Mouse (Mus musculus): Measurements from ENCODE around the gene Rhoq. TPM values are rescaled to one million over a fixed set of nuclear protein-coding genes. Genes with fewer than 3 reads are reported as not detected.

Gene Rhoq
- total and polyA plus RNA-seq, 3 experiments: 70.7 to 138 (median 119) TPM

- 3% methylated on average over 20 of the region's 20 CpGs for WGBS
- intact Hi-C loops (cut with DNase I): no loop called here
- Histone ChIP-seq H3K27ac (peak overlapping the region; percentile 19; the same call in 1 of the 2 replicates), H3K36me3 (ENCODE audit: control insufficient read depth, insufficient read depth, low read length) (no peaks in the 10 kb centered on the region), H3K4me3 (peak overlapping the region; percentile 48), H3K9ac (ENCODE audit: low read depth, low read length) (peak overlapping the region; percentile 7), H3K27me3 (ENCODE audit: control insufficient read depth, insufficient read depth, low read length) (no peaks in the 10 kb centered on the region), H3K79me2 (replicated peaks; ENCODE audit: control insufficient read depth, insufficient read depth, low read length) (no peaks in the 10 kb centered on the region), H3K4me1 (ENCODE audit: control insufficient read depth, insufficient read depth, low read length) (peaks cover 2% of the 10 kb centered on the region; the same call in 1 of the 2 replicates)
- TF ChIP-seq CTCF (IDR thresholded peaks at IDR 0.05) (no peak), EP300 (IDR thresholded peaks at IDR 0.05; ENCODE audit: insufficient read depth, low read depth, low read length) (peak; percentile 64; the same call in 1 of the 2 replicates), POLR2A (IDR thresholded peaks at IDR 0.05; ENCODE audit: insufficient read depth, low read depth, low read length) (0 out of 2 replicates have a peak, but pooled peaks have one; percentile 8)
- DNase-seq: peak; percentile 86 to 89
These were observed 25.3 kb upstream of the Rhoq start for GRCm38 (mm10) chr17:86937497-86938155.

DNA sequence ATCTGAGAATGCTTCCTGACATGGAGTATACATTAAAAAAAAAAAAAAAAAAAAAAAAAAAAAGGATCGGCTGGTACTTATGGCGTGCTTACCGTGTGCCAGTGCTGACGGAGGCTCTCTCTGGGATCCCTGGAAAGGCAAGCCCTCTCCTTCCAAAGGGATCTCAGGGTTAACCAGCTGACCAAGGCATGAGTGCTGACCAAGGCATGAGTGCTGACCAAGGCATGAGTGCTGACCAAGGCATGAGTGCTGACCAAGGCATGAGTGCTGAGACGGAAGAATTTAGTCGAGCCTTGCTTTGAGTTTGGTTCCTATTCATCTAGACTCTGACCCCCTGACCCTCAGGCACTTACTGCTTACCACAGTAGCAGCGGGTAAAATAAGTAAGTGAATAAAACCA, 24.2 kb upstream of the Rhoq start:
- intact Hi-C loops (cut with DNase I): no loop called here

GRCm38 (mm10) chr17:86942112-86942511, 20.8 kb upstream of the Rhoq start:
- TF ChIP-seq EP300 (IDR thresholded peaks at IDR 0.05; ENCODE audit: insufficient read depth, low read depth, low read length) (no peak), CTCF (IDR thresholded peaks at IDR 0.05) (no peak), POLR2A (IDR thresholded peaks at IDR 0.05; ENCODE audit: insufficient read depth, low read depth, low read length) (no peak)
- Histone ChIP-seq H3K27ac (no peak overlapping the region), H3K79me2 (replicated peaks; ENCODE audit: control insufficient read depth, insufficient read depth, low read length) (no peaks in the 10 kb centered on the region), H3K9ac (ENCODE audit: low read depth, low read length) (no peak overlapping the region), H3K27me3 (ENCODE audit: control insufficient read depth, insufficient read depth, low read length) (no peaks in the 10 kb centered on the region), H3K4me3 (no peak overlapping the region), H3K4me1 (ENCODE audit: control insufficient read depth, insufficient read depth, low read length) (peaks cover 2% of the 10 kb centered on the region; the same call in 1 of the 2 replicates), H3K36me3 (ENCODE audit: control insufficient read depth, insufficient read depth, low read length) (no peaks in the 10 kb centered on the region)
- WGBS: 72% methylated on average over 6 of the region's 6 CpGs
- intact Hi-C loops (cut with DNase I): no loop called here
- no peak for DNase-seq

More for the DNA sequence above, 24.2 kb upstream of the Rhoq start:
- no peak for DNase-seq
- Histone ChIP-seq H3K9ac (ENCODE audit: low read depth, low read length) (no peak overlapping the region), H3K27me3 (ENCODE audit: control insufficient read depth, insufficient read depth, low read length) (no peaks in the 10 kb centered on the region), H3K4me1 (ENCODE audit: control insufficient read depth, insufficient read depth, low read length) (peaks cover 2% of the 10 kb centered on the region; the same call in 1 of the 2 replicates), H3K27ac (no peak overlapping the region), H3K4me3 (no peak overlapping the region), H3K79me2 (replicated peaks; ENCODE audit: control insufficient read depth, insufficient read depth, low read length) (no peaks in the 10 kb centered on the region), H3K36me3 (ENCODE audit: control insufficient read depth, insufficient read depth, low read length) (no peaks in the 10 kb centered on the region)
- 81% methylated on average over 6 of the region's 7 CpGs for WGBS
- TF ChIP-seq POLR2A (IDR thresholded peaks at IDR 0.05; ENCODE audit: insufficient read depth, low read depth, low read length): no peak
- TF ChIP-seq EP300 (IDR thresholded peaks at IDR 0.05; ENCODE audit: insufficient read depth, low read depth, low read length): no peak
- no peak for TF ChIP-seq CTCF (IDR thresholded peaks at IDR 0.05)

- no peak overlapping the region for H3K27ac ChIP-seq
- H3K4me1 ChIP-seq (ENCODE audit: control insufficient read depth, insufficient read depth, low read length): no peaks in the 10 kb centered on the region; the same call in 1 of the 2 replicates
- no peaks in the 10 kb centered on the region for H3K79me2 ChIP-seq (replicated peaks; ENCODE audit: control insufficient read depth, insufficient read depth, low read length)
- H3K36me3 ChIP-seq (ENCODE audit: control insufficient read depth, insufficient read depth, low read length): no peaks in the 10 kb centered on the region
- WGBS: 94% methylated on average over 6 of the region's 6 CpGs
- intact Hi-C loops (cut with DNase I): no loop called here
- no peak overlapping the region for H3K4me3 ChIP-seq
- TF ChIP-seq CTCF (IDR thresholded peaks at IDR 0.05) (no peak), POLR2A (IDR thresholded peaks at IDR 0.05; ENCODE audit: insufficient read depth, low read depth, low read length) (no peak), EP300 (IDR thresholded peaks at IDR 0.05; ENCODE audit: insufficient read depth, low read depth, low read length) (no peak)
- no peak overlapping the region for H3K9ac ChIP-seq (ENCODE audit: low read depth, low read length)
- no peak for DNase-seq
- no peaks in the 10 kb centered on the region for H3K27me3 ChIP-seq (ENCODE audit: control insufficient read depth, insufficient read depth, low read length)
These were observed 19.7 kb upstream of the Rhoq start for GRCm38 (mm10) chr17:86943158-86943557.

GRCm38 (mm10) chr17:86946078-86946477, 16.8 kb upstream of the Rhoq start:
- Histone ChIP-seq H3K27ac (no peak overlapping the region), H3K4me1 (ENCODE audit: control insufficient read depth, insufficient read depth, low read length) (no peaks in the 10 kb centered on the region; the same call in 1 of the 2 replicates), H3K79me2 (replicated peaks; ENCODE audit: control insufficient read depth, insufficient read depth, low read length) (no peaks in the 10 kb centered on the region), H3K36me3 (ENCODE audit: control insufficient read depth, insufficient read depth, low read length) (no peaks in the 10 kb centered on the region), H3K27me3 (ENCODE audit: control insufficient read depth, insufficient read depth, low read length) (no peaks in the 10 kb centered on the region), H3K9ac (ENCODE audit: low read depth, low read length) (no peak overlapping the region), H3K4me3 (no peak overlapping the region)
- TF ChIP-seq POLR2A (IDR thresholded peaks at IDR 0.05; ENCODE audit: insufficient read depth, low read depth, low read length): no peak
- TF ChIP-seq EP300 (IDR thresholded peaks at IDR 0.05; ENCODE audit: insufficient read depth, low read depth, low read length): no peak
- no peak for TF ChIP-seq CTCF (IDR thresholded peaks at IDR 0.05)
- WGBS: 56% methylated on average over 4 of the region's 4 CpGs
- intact Hi-C loops (cut with DNase I): no loop called here
- no peak for DNase-seq

Data from heart, adult 2 months (tissue).